Mouse (Mus musculus) limb, embryonic 12.5 days (tissue): ENCODE data around the gene Rnf186. TPM values are rescaled to one million over a fixed set of nuclear protein-coding genes. Genes with fewer than 3 reads are reported as not detected.

Experiments
- ATAC-seq: fragments of 200-750 bp; cut with Nextera tagmentation; 2 replicates; pipeline ENCODE4 v1.8.0; 2017; ENCODE audit warnings: low read depth, moderate TSS enrichment; ENCODE audit not compliant: insufficient number of reproducible peaks, insufficient read depth, low FRiP score, low TSS enrichment
- H3K27ac ChIP-seq: fragments of 300-500 bp; sonication (generic); 2 replicates; pipeline ENCODE4 v1.5.1; 2016; ENCODE audit warnings: mild to moderate bottlenecking, moderate library complexity
- H3K27me3 ChIP-seq: fragments of 300-500 bp; sonication (generic); 2 replicates; pipeline ENCODE4 v1.6.1; 2016; ENCODE audit warnings: mild to moderate bottlenecking, moderate library complexity
- H3K36me3 ChIP-seq: fragments of 300-500 bp; sonication (generic); 2 replicates; pipeline ENCODE4 v1.6.1; 2016; ENCODE audit warnings: mild to moderate bottlenecking, moderate library complexity
- H3K4me1 ChIP-seq: fragments of 300-500 bp; sonication (generic); replicated peaks from 2 replicates; pipeline ENCODE4 v1.6.1; 2016
- H3K4me2 ChIP-seq: fragments of 300-500 bp; sonication (generic); 2 replicates; pipeline ENCODE4 v1.6.1; 2016; ENCODE audit warnings: mild to moderate bottlenecking, moderate library complexity
- H3K4me3 ChIP-seq: fragments of 300-500 bp; sonication (generic); replicated peaks from 2 replicates; pipeline ENCODE4 v1.5.1; 2016; ENCODE audit warnings: mild to moderate bottlenecking
- H3K9ac ChIP-seq: fragments of 300-500 bp; sonication (generic); replicated peaks from 2 replicates; pipeline ENCODE4 v1.6.1; 2016; ENCODE audit warnings: mild to moderate bottlenecking, moderate library complexity
- H3K9me3 ChIP-seq: fragments of 300-500 bp; sonication (generic); 2 replicates; pipeline ENCODE4 v1.6.1; 2016; ENCODE audit warnings: mild to moderate bottlenecking, moderate library complexity
- WGBS: fragments of 180-500 bp; shearing (Covaris S2); methylation state at CpG from one replicate; pipeline ENCODE4 v1.1.7; 2016; 5-methylcytosine and 5-hydroxymethylcytosine counted together
- polyA plus RNA-seq: library from polyadenylated mRNA; unstranded; fragments of >200 nt; fragmentation: Nextera tagmentation; extraction: Ambion mirVana; gene quantifications from 2 replicates; pipeline ENCODE4 v1.2.1, GENCODE M21; 2016

Rnf186 gene
- polyA plus RNA-seq, 1 experiment from 2014 or later, result not detected

GRCm38 (mm10) chr4:138943730-138944129 lies 23.2 kb upstream of the Rnf186 start:
- no peak for ATAC-seq
- Histone ChIP-seq H3K36me3 (no peaks in the 10 kb centered on the region), H3K27me3 (no peaks in the 10 kb centered on the region), H3K4me3 (no peak overlapping the region), H3K9me3 (no peaks in the 10 kb centered on the region), H3K9ac (no peak overlapping the region), H3K4me2 (no peak overlapping the region), H3K4me1 (peaks cover 20% of the 10 kb centered on the region), H3K27ac (no peak overlapping the region)
- 26% methylated on average over 15 of the region's 15 CpGs for WGBS

GRCm38 (mm10) chr4:138948257-138948656 lies 18.7 kb upstream of the Rnf186 start:
- Histone ChIP-seq H3K4me3 (no peak overlapping the region), H3K27me3 (no peaks in the 10 kb centered on the region), H3K36me3 (no peaks in the 10 kb centered on the region), H3K4me2 (no peak overlapping the region), H3K9ac (no peak overlapping the region), H3K4me1 (no peaks in the 10 kb centered on the region), H3K27ac (no peak overlapping the region), H3K9me3 (no peaks in the 10 kb centered on the region; the same call in 1 of the 2 replicates)
- ATAC-seq, result no peak
- 81% methylated on average over 2 of the region's 2 CpGs for WGBS

- Histone ChIP-seq H3K4me2 (no peak overlapping the region), H3K4me3 (no peak overlapping the region), H3K4me1 (no peaks in the 10 kb centered on the region), H3K9ac (no peak overlapping the region), H3K27ac (no peak overlapping the region), H3K36me3 (no peaks in the 10 kb centered on the region), H3K27me3 (peaks cover 3% of the 10 kb centered on the region; the same call in 1 of the 2 replicates), H3K9me3 (no peaks in the 10 kb centered on the region)
- 83% methylated on average over 9 of the region's 9 CpGs for WGBS
- ATAC-seq, result no peak
Measured at GRCm38 (mm10) chr4:138958612-138959011, 8.3 kb upstream of the Rnf186 start.

GRCm38 (mm10) chr4:138959120-138959519 lies 7.8 kb upstream of the Rnf186 start:
- Histone ChIP-seq H3K27me3 (peaks cover 3% of the 10 kb centered on the region; the same call in 1 of the 2 replicates), H3K4me3 (no peak overlapping the region), H3K4me1 (no peaks in the 10 kb centered on the region), H3K27ac (no peak overlapping the region), H3K4me2 (no peak overlapping the region), H3K9ac (no peak overlapping the region), H3K9me3 (no peaks in the 10 kb centered on the region), H3K36me3 (no peaks in the 10 kb centered on the region)
- ATAC-seq, result no peak
- WGBS, result 83% methylated on average over 15 of the region's 15 CpGs

- H3K27me3 ChIP-seq, result peaks cover 3% of the 10 kb centered on the region; the same call in 1 of the 2 replicates
- H3K9me3 ChIP-seq, result no peaks in the 10 kb centered on the region
- no peak for ATAC-seq
- H3K9ac ChIP-seq, result no peak overlapping the region
- no peaks in the 10 kb centered on the region for H3K4me1 ChIP-seq
- no peak overlapping the region for H3K4me2 ChIP-seq
- WGBS, result 74% methylated on average over 7 of the region's 7 CpGs
- no peaks in the 10 kb centered on the region for H3K36me3 ChIP-seq
- H3K4me3 ChIP-seq, result no peak overlapping the region
- H3K27ac ChIP-seq, result no peak overlapping the region
Measured at GRCm38 (mm10) chr4:138959926-138960325, 7.0 kb upstream of the Rnf186 start.

- H3K4me1 ChIP-seq, result no peaks in the 10 kb centered on the region; the same call in 1 of the 2 replicates
- no peak for ATAC-seq
- WGBS, result 77% methylated on average over 5 of the region's 5 CpGs
- no peak overlapping the region for H3K27ac ChIP-seq
- no peak overlapping the region for H3K9ac ChIP-seq
- no peaks in the 10 kb centered on the region for H3K36me3 ChIP-seq
- H3K4me3 ChIP-seq, result no peak overlapping the region
- peaks cover 3% of the 10 kb centered on the region; the same call in 1 of the 2 replicates for H3K27me3 ChIP-seq
- no peak overlapping the region for H3K4me2 ChIP-seq
- H3K9me3 ChIP-seq, result no peaks in the 10 kb centered on the region
Measured at GRCm38 (mm10) chr4:138962719-138963118, 4.2 kb upstream of the Rnf186 start.

- no peak overlapping the region for H3K27ac ChIP-seq
- H3K4me1 ChIP-seq, result no peaks in the 10 kb centered on the region; the same call in 1 of the 2 replicates
- H3K36me3 ChIP-seq, result no peaks in the 10 kb centered on the region
- H3K4me3 ChIP-seq, result no peak overlapping the region
- H3K27me3 ChIP-seq, result 0 out of 2 replicates have a peak, but pooled peaks cover 3% of the 10 kb centered on the region
- H3K9ac ChIP-seq, result no peak overlapping the region
- no peaks in the 10 kb centered on the region for H3K9me3 ChIP-seq
- H3K4me2 ChIP-seq, result no peak overlapping the region
- ATAC-seq, result no peak
- 79% methylated on average over 5 of the region's 5 CpGs for WGBS
Measured at GRCm38 (mm10) chr4:138965871-138966270, 1.0 kb upstream of the Rnf186 start.

GRCm38 (mm10) chr4:138967485-138967884 lies 573 bp downstream of the Rnf186 start:
- 92% methylated on average over 15 of the region's 15 CpGs for WGBS
- H3K4me1 ChIP-seq, result peaks cover 6% of the 10 kb centered on the region
- H3K9ac ChIP-seq, result no peak overlapping the region
- H3K27ac ChIP-seq, result no peak overlapping the region
- H3K4me2 ChIP-seq, result no peak overlapping the region
- H3K9me3 ChIP-seq, result no peaks in the 10 kb centered on the region
- ATAC-seq, result no peak
- 0 out of 2 replicates have a peak, but pooled peaks cover 3% of the 10 kb centered on the region for H3K27me3 ChIP-seq
- H3K4me3 ChIP-seq, result no peak overlapping the region
- no peaks in the 10 kb centered on the region for H3K36me3 ChIP-seq

GRCm38 (mm10) chr4:138968772-138969556 lies 2.1 kb downstream of the Rnf186 start:
- WGBS, result 49% methylated on average over 16 of the region's 16 CpGs
- Histone ChIP-seq H3K4me3 (no peak overlapping the region), H3K4me2 (no peak overlapping the region), H3K4me1 (peaks cover 13% of the 10 kb centered on the region), H3K27me3 (0 out of 2 replicates have a peak, but pooled peaks cover 3% of the 10 kb centered on the region), H3K9ac (no peak overlapping the region), H3K27ac (no peak overlapping the region), H3K9me3 (no peaks in the 10 kb centered on the region), H3K36me3 (no peaks in the 10 kb centered on the region)
- ATAC-seq, result no peak

- Histone ChIP-seq H3K27me3 (0 out of 2 replicates have a peak, but pooled peaks cover 3% of the 10 kb centered on the region), H3K27ac (no peak overlapping the region), H3K4me3 (no peak overlapping the region), H3K36me3 (no peaks in the 10 kb centered on the region), H3K9me3 (no peaks in the 10 kb centered on the region), H3K4me2 (no peak overlapping the region), H3K4me1 (peaks cover 13% of the 10 kb centered on the region), H3K9ac (no peak overlapping the region)
- no peak for ATAC-seq
- WGBS, result 64% methylated on average over 9 of the region's 9 CpGs
Measured at GRCm38 (mm10) chr4:138969736-138970135, 2.8 kb downstream of the Rnf186 start.

- ATAC-seq, result no peak
- no peak overlapping the region for H3K4me3 ChIP-seq
- H3K27me3 ChIP-seq, result 0 out of 2 replicates have a peak, but pooled peaks cover 3% of the 10 kb centered on the region
- H3K9ac ChIP-seq, result no peak overlapping the region
- H3K4me2 ChIP-seq, result no peak overlapping the region
- no peaks in the 10 kb centered on the region for H3K36me3 ChIP-seq
- no peaks in the 10 kb centered on the region for H3K9me3 ChIP-seq
- WGBS, result 89% methylated on average over 6 of the region's 6 CpGs
- peaks cover 13% of the 10 kb centered on the region for H3K4me1 ChIP-seq
- H3K27ac ChIP-seq, result no peak overlapping the region
Measured at GRCm38 (mm10) chr4:138971371-138971770, 4.5 kb downstream of the Rnf186 start.
